Mouse (Mus musculus): ENCODE results near the gene Plb1.

The Plb1 gene

GRCm38 (mm10) chr5:32215510-32215909 lies 17.0 kb upstream of the Plb1 start:
- no peaks in the 10 kb centered on the region for H3K27me3 ChIP-seq (ENCODE audit: control insufficient read depth, insufficient read depth, low read length, poor library complexity, severe bottlenecking)
- H3K36me3 ChIP-seq (ENCODE audit: control insufficient read depth, insufficient read depth, low read length, poor library complexity, severe bottlenecking): no peaks in the 10 kb centered on the region
- peak; percentile 66 for DNase-seq (ENCODE audit: low read depth, low spot score)

GRCm38 (mm10) chr5:32216465-32216864 lies 16.0 kb upstream of the Plb1 start:
- no peak for DNase-seq (ENCODE audit: low read depth, low spot score)
- H3K27me3 ChIP-seq (ENCODE audit: control insufficient read depth, insufficient read depth, low read length, poor library complexity, severe bottlenecking): no peaks in the 10 kb centered on the region
- no peaks in the 10 kb centered on the region for H3K36me3 ChIP-seq (ENCODE audit: control insufficient read depth, insufficient read depth, low read length, poor library complexity, severe bottlenecking)

- Histone ChIP-seq H3K36me3 (ENCODE audit: control insufficient read depth, insufficient read depth, low read length, poor library complexity, severe bottlenecking) (no peaks in the 10 kb centered on the region), H3K27me3 (ENCODE audit: control insufficient read depth, insufficient read depth, low read length, poor library complexity, severe bottlenecking) (no peaks in the 10 kb centered on the region)
- DNase-seq (ENCODE audit: low read depth, low spot score): no peak
These were observed 15.0 kb upstream of the Plb1 start for GRCm38 (mm10) chr5:32217477-32217876.

GRCm38 (mm10) chr5:32230372-32230771 lies 2.1 kb upstream of the Plb1 start:
- peak; percentile 46 for DNase-seq (ENCODE audit: low read depth, low spot score)
- Histone ChIP-seq H3K27me3 (ENCODE audit: control insufficient read depth, insufficient read depth, low read length, poor library complexity, severe bottlenecking) (no peaks in the 10 kb centered on the region), H3K36me3 (ENCODE audit: control insufficient read depth, insufficient read depth, low read length, poor library complexity, severe bottlenecking) (no peaks in the 10 kb centered on the region)

- DNase-seq (ENCODE audit: low read depth, low spot score): peak; percentile 33
These were observed 6.8 kb downstream of the Plb1 start for GRCm38 (mm10) chr5:32239337-32239736.

GRCm38 (mm10) chr5:32240741-32241140 lies 8.2 kb downstream of the Plb1 start:
- no peak for DNase-seq (ENCODE audit: low read depth, low spot score)
- no peaks in the 10 kb centered on the region for H3K36me3 ChIP-seq (ENCODE audit: control insufficient read depth, insufficient read depth, low read length, poor library complexity, severe bottlenecking)
- H3K27me3 ChIP-seq (ENCODE audit: control insufficient read depth, insufficient read depth, low read length, poor library complexity, severe bottlenecking): no peaks in the 10 kb centered on the region

More at GRCm38 (mm10) chr5:32239337-32239736, 6.8 kb downstream of the Plb1 start:
- H3K27me3 ChIP-seq (ENCODE audit: control insufficient read depth, insufficient read depth, low read length, poor library complexity, severe bottlenecking): no peaks in the 10 kb centered on the region
- H3K36me3 ChIP-seq (ENCODE audit: control insufficient read depth, insufficient read depth, low read length, poor library complexity, severe bottlenecking): no peaks in the 10 kb centered on the region

- Histone ChIP-seq H3K36me3 (ENCODE audit: control insufficient read depth, insufficient read depth, low read length, poor library complexity, severe bottlenecking) (no peaks in the 10 kb centered on the region), H3K27me3 (ENCODE audit: control insufficient read depth, insufficient read depth, low read length, poor library complexity, severe bottlenecking) (no peaks in the 10 kb centered on the region)
- DNase-seq (ENCODE audit: low read depth, low spot score): no peak
These were observed 10.9 kb downstream of the Plb1 start for GRCm38 (mm10) chr5:32243286-32243885.

- no peaks in the 10 kb centered on the region for H3K36me3 ChIP-seq (ENCODE audit: control insufficient read depth, insufficient read depth, low read length, poor library complexity, severe bottlenecking)
- DNase-seq (ENCODE audit: low read depth, low spot score): no peak
- no peaks in the 10 kb centered on the region for H3K27me3 ChIP-seq (ENCODE audit: control insufficient read depth, insufficient read depth, low read length, poor library complexity, severe bottlenecking)
These were observed 12.9 kb downstream of the Plb1 start for GRCm38 (mm10) chr5:32245385-32245784.

- H3K36me3 ChIP-seq (ENCODE audit: control insufficient read depth, insufficient read depth, low read length, poor library complexity, severe bottlenecking): no peaks in the 10 kb centered on the region
- no peak for DNase-seq (ENCODE audit: low read depth, low spot score)
These were observed 28.2 kb downstream of the Plb1 start for GRCm38 (mm10) chr5:32260751-32261150.

GRCm38 (mm10) chr5:32261251-32261650 lies 28.7 kb downstream of the Plb1 start:
- DNase-seq (ENCODE audit: low read depth, low spot score): no peak
- H3K27me3 ChIP-seq (ENCODE audit: control insufficient read depth, insufficient read depth, low read length, poor library complexity, severe bottlenecking): no peaks in the 10 kb centered on the region
- no peaks in the 10 kb centered on the region for H3K36me3 ChIP-seq (ENCODE audit: control insufficient read depth, insufficient read depth, low read length, poor library complexity, severe bottlenecking)

More at GRCm38 (mm10) chr5:32260751-32261150, 28.2 kb downstream of the Plb1 start:
- no peaks in the 10 kb centered on the region for H3K27me3 ChIP-seq (ENCODE audit: control insufficient read depth, insufficient read depth, low read length, poor library complexity, severe bottlenecking)

- H3K27me3 ChIP-seq (ENCODE audit: control insufficient read depth, insufficient read depth, low read length, poor library complexity, severe bottlenecking): no peaks in the 10 kb centered on the region
- no peak for DNase-seq (ENCODE audit: low read depth, low spot score)
- H3K36me3 ChIP-seq (ENCODE audit: control insufficient read depth, insufficient read depth, low read length, poor library complexity, severe bottlenecking): no peaks in the 10 kb centered on the region
These were observed 30.0 kb downstream of the Plb1 start for GRCm38 (mm10) chr5:32262534-32262933.

- Histone ChIP-seq H3K36me3 (ENCODE audit: control insufficient read depth, insufficient read depth, low read length, poor library complexity, severe bottlenecking) (no peaks in the 10 kb centered on the region), H3K27me3 (ENCODE audit: control insufficient read depth, insufficient read depth, low read length, poor library complexity, severe bottlenecking) (no peaks in the 10 kb centered on the region)
- DNase-seq (ENCODE audit: low read depth, low spot score): no peak
These were observed 40.0 kb downstream of the Plb1 start for GRCm38 (mm10) chr5:32272502-32272901.

GRCm38 (mm10) chr5:32278000-32278694 lies 45.6 kb downstream of the Plb1 start:
- DNase-seq (ENCODE audit: low read depth, low spot score): no peak
- H3K27me3 ChIP-seq (ENCODE audit: control insufficient read depth, insufficient read depth, low read length, poor library complexity, severe bottlenecking): no peaks in the 10 kb centered on the region
- H3K36me3 ChIP-seq (ENCODE audit: control insufficient read depth, insufficient read depth, low read length, poor library complexity, severe bottlenecking): no peaks in the 10 kb centered on the region

GRCm38 (mm10) chr5:32280066-32280465 lies 47.6 kb downstream of the Plb1 start:
- no peaks in the 10 kb centered on the region for H3K27me3 ChIP-seq (ENCODE audit: control insufficient read depth, insufficient read depth, low read length, poor library complexity, severe bottlenecking)
- H3K36me3 ChIP-seq (ENCODE audit: control insufficient read depth, insufficient read depth, low read length, poor library complexity, severe bottlenecking): no peaks in the 10 kb centered on the region
- DNase-seq (ENCODE audit: low read depth, low spot score): no peak

GRCm38 (mm10) chr5:32282345-32282744 lies 49.8 kb downstream of the Plb1 start:
- no peak for DNase-seq (ENCODE audit: low read depth, low spot score)
- Histone ChIP-seq H3K27me3 (ENCODE audit: control insufficient read depth, insufficient read depth, low read length, poor library complexity, severe bottlenecking) (no peaks in the 10 kb centered on the region), H3K36me3 (ENCODE audit: control insufficient read depth, insufficient read depth, low read length, poor library complexity, severe bottlenecking) (no peaks in the 10 kb centered on the region)
